Mouse (Mus musculus): ENCODE results near the gene Pgm2l1. TPM values are rescaled to one million over a fixed set of nuclear protein-coding genes. Genes with fewer than 3 reads are reported as not detected.
"Not testable (repeated sequence)": the region's sequence is repeated elsewhere in the genome, so short reads cannot be mapped to it uniquely, and the experiment has no call there.

The Pgm2l1 gene
- polyA plus RNA-seq, 1 experiment from 2014 or later, result 33.7 TPM

DNA sequence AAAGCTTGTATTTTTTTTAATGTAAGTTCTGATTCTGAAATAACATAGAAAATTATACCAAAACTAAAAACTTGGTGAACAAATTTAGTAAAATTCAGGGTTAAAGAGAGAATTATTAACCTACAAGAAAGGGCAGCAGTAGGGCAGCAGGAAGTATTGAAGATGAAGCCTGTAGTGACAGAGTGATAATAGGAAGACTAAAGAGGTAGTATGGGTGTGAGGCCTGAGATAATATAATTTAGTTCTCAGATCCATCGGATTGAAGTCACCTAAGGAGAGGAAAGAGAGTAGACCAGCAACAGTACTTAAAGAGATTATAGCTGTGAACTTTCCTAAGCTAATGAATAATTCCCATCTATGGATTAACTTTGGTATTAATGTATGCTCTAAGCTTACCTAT, 15.8 kb downstream of the Pgm2l1 start:
- Histone ChIP-seq H3K36me3 (ENCODE audit: control insufficient read depth, insufficient read depth, low read length) (no peaks in the 10 kb centered on the region), H3K4me2 (ENCODE audit: low read length) (no peak overlapping the region), H3K27me3 (replicated peaks; ENCODE audit: control insufficient read depth, insufficient read depth, low read length) (no peaks in the 10 kb centered on the region), H3K9ac (ENCODE audit: low read depth, low read length) (no peak overlapping the region), H3K27ac (ENCODE audit: low read depth, low read length) (no peak overlapping the region), H3K9me3 (ENCODE audit: control insufficient read depth, low read length) (no peaks in the 10 kb centered on the region), H3K4me3 (ENCODE audit: low read length) (no peak overlapping the region), H3K4me1 (ENCODE audit: control insufficient read depth, insufficient read depth, low read depth, low read length) (no peaks in the 10 kb centered on the region)
- ATAC-seq, result no peak
- WGBS, result 81% methylated on average over 1 of the region's 1 CpGs

DNA sequence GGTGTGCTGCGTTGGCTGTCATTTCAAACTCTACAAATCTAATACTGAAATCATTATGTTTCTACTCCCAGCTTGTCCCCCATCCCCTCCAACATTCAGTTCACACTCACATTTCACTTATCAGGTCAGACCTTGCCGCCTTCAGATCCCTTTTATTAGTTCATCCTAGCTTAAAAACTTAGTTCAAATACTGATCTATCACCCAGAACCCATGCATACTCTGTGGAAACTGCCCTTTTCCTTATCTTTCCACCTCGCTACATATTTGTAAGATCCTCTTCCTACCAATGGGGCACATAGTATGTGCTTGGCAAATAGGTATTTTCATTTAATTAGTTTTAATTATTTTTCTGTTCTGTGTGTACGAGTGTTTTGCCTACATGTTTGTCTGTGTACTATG, 17.0 kb downstream of the Pgm2l1 start:
- Histone ChIP-seq H3K27me3 (replicated peaks; ENCODE audit: control insufficient read depth, insufficient read depth, low read length) (no peaks in the 10 kb centered on the region), H3K9ac (ENCODE audit: low read depth, low read length) (no peak overlapping the region), H3K4me2 (ENCODE audit: low read length) (no peak overlapping the region), H3K9me3 (ENCODE audit: control insufficient read depth, low read length) (no peaks in the 10 kb centered on the region), H3K36me3 (ENCODE audit: control insufficient read depth, insufficient read depth, low read length) (no peaks in the 10 kb centered on the region), H3K4me1 (ENCODE audit: control insufficient read depth, insufficient read depth, low read depth, low read length) (no peaks in the 10 kb centered on the region), H3K27ac (ENCODE audit: low read depth, low read length) (no peak overlapping the region), H3K4me3 (ENCODE audit: low read length) (no peak overlapping the region)
- WGBS, result 93% methylated on average over 4 of the region's 4 CpGs
- no peak for ATAC-seq

DNA sequence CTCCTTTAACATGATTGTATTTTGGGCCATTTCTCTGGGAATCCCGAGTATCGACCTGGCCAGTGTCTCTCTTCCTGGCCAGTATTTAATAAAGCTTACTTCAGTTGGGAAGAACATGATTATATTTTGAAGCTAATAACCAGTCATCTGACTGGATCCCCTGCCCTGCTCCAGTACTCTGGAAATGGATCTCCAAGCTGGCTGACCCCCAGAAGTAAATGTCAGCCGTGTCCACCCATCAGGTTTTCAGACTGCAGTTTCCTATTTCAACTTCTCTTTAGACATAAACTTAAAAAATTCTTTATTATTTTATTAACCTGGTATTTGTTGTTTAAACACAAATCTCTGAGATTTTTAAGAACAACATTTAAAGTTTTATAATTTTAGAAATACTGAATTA, 18.0 kb downstream of the Pgm2l1 start:
- H3K4me2 ChIP-seq (ENCODE audit: low read length), result no peak overlapping the region
- no peaks in the 10 kb centered on the region for H3K9me3 ChIP-seq (ENCODE audit: control insufficient read depth, low read length)
- WGBS, result over 99% methylated on average over 3 of the region's 3 CpGs
- H3K4me1 ChIP-seq (ENCODE audit: control insufficient read depth, insufficient read depth, low read depth, low read length), result no peaks in the 10 kb centered on the region
- ATAC-seq, result no peak
- no peak overlapping the region for H3K4me3 ChIP-seq (ENCODE audit: low read length)
- no peak overlapping the region for H3K27ac ChIP-seq (ENCODE audit: low read depth, low read length)
- no peak overlapping the region for H3K9ac ChIP-seq (ENCODE audit: low read depth, low read length)
- no peaks in the 10 kb centered on the region for H3K36me3 ChIP-seq (ENCODE audit: control insufficient read depth, insufficient read depth, low read length)
- H3K27me3 ChIP-seq (replicated peaks; ENCODE audit: control insufficient read depth, insufficient read depth, low read length), result no peaks in the 10 kb centered on the region

DNA sequence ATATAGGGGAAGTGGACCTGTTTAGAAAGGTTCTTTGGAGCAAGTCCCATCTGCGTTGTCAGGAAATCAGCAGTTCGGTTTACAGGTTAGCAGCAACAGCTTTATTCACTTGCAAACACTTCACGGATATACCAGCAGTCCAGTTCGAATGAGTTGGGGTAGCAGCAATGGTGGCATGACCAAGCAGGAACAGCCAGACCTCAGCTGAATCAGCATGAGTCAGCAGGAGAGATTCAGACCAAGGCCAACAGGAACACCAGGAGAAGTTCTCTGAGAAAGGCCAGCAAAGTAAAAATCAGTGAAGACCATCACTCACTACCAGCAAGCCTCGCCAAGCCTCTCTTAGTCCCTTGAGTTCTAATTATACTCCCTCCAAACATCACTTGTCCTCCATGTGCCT, 23.5 kb downstream of the Pgm2l1 start:
- no peak overlapping the region for H3K27ac ChIP-seq (ENCODE audit: low read depth, low read length)
- no peak for ATAC-seq
- no peak overlapping the region for H3K4me2 ChIP-seq (ENCODE audit: low read length)
- H3K9me3 ChIP-seq (ENCODE audit: control insufficient read depth, low read length), result no peaks in the 10 kb centered on the region
- H3K27me3 ChIP-seq (replicated peaks; ENCODE audit: control insufficient read depth, insufficient read depth, low read length), result no peaks in the 10 kb centered on the region
- WGBS, result 95% methylated on average over 5 of the region's 5 CpGs
- H3K36me3 ChIP-seq (ENCODE audit: control insufficient read depth, insufficient read depth, low read length), result peaks cover 13% of the 10 kb centered on the region
- no peak overlapping the region for H3K4me3 ChIP-seq (ENCODE audit: low read length)
- no peak overlapping the region for H3K9ac ChIP-seq (ENCODE audit: low read depth, low read length)
- H3K4me1 ChIP-seq (ENCODE audit: control insufficient read depth, insufficient read depth, low read depth, low read length), result no peaks in the 10 kb centered on the region

DNA sequence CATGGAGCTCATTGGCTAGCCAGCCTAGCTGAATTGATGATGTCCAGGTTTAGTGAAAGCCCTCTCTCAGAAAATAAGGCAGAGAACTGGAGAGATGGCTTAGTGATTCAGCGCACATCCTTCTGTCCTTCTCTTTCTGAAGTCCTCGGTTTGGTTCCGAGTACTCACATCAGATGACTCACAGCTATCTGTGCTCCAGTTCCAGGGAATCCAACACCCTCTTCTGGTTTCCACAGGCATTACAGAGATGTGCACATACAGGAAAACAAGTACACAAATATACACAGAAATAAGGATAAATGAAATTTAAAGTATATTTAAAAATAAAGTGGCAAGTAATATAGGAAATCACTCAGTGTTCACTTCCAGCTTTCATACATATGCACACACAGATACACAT, 35.2 kb downstream of the Pgm2l1 start:
- WGBS, result 83% methylated on average over 3 of the region's 3 CpGs
- H3K27me3 ChIP-seq (replicated peaks; ENCODE audit: control insufficient read depth, insufficient read depth, low read length), result no peaks in the 10 kb centered on the region
- peaks cover 8% of the 10 kb centered on the region for H3K36me3 ChIP-seq (ENCODE audit: control insufficient read depth, insufficient read depth, low read length)
- H3K4me1 ChIP-seq (ENCODE audit: control insufficient read depth, insufficient read depth, low read depth, low read length), result no peaks in the 10 kb centered on the region
- H3K27ac ChIP-seq (ENCODE audit: low read depth, low read length), result no peak overlapping the region
- H3K9me3 ChIP-seq (ENCODE audit: control insufficient read depth, low read length), result no peaks in the 10 kb centered on the region
- no peak overlapping the region for H3K9ac ChIP-seq (ENCODE audit: low read depth, low read length)
- no peak overlapping the region for H3K4me3 ChIP-seq (ENCODE audit: low read length)
- ATAC-seq, result no peak
- H3K4me2 ChIP-seq (ENCODE audit: low read length), result no peak overlapping the region

DNA sequence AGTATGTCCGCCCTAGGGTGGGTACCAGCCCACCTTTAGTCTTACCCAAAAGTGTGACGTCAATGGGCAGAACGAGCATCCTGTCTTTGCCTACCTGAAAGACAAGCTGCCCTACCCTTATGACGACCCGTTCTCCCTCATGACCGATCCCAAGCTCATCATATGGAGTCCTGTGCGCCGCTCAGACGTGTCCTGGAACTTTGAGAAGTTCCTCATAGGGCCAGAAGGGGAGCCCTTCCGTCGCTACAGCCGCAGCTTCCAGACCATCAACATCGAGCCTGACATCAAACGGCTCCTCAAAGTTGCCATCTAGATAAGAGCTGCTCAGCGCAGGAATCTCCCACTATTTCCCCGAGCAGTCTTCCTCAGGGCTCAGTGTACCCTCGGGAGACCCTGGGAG, 37.7 kb downstream of the Pgm2l1 start:
- not testable (repeated sequence) for H3K4me2 ChIP-seq (ENCODE audit: low read length); H3K9me3 ChIP-seq (ENCODE audit: control insufficient read depth, low read length); H3K9ac ChIP-seq (ENCODE audit: low read depth, low read length); H3K36me3 ChIP-seq (ENCODE audit: control insufficient read depth, insufficient read depth, low read length); H3K27me3 ChIP-seq (replicated peaks; ENCODE audit: control insufficient read depth, insufficient read depth, low read length); H3K27ac ChIP-seq (ENCODE audit: low read depth, low read length); H3K4me1 ChIP-seq (ENCODE audit: control insufficient read depth, insufficient read depth, low read depth, low read length); ATAC-seq; H3K4me3 ChIP-seq (ENCODE audit: low read length)
- WGBS, result 62% methylated on average over 14 of the region's 17 CpGs

DNA sequence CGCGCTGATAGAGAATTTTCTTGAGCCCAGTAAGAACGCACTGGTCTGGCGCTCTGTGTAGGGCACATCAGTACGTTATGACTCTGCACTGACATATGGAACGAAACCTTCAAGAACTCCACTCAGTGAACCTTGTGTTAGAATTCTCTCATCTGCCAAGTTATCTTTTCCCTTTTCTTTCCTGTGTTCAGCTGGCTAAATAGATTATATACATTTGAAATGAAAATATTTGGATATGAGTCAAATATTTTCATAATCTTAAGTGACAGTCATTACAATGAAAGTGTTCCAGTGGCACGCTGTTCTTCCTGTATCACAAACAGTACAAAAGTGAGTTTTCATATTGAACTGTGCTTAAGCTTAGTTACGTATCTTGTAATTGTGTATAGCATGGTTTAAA, 45.2 kb downstream of the Pgm2l1 start:
- ATAC-seq, result no peak
- no peaks in the 10 kb centered on the region for H3K27me3 ChIP-seq (replicated peaks; ENCODE audit: control insufficient read depth, insufficient read depth, low read length)
- no peaks in the 10 kb centered on the region for H3K4me1 ChIP-seq (ENCODE audit: control insufficient read depth, insufficient read depth, low read depth, low read length)
- no peak overlapping the region for H3K4me3 ChIP-seq (ENCODE audit: low read length)
- no peaks in the 10 kb centered on the region for H3K9me3 ChIP-seq (ENCODE audit: control insufficient read depth, low read length)
- H3K9ac ChIP-seq (ENCODE audit: low read depth, low read length), result no peak overlapping the region
- no peak overlapping the region for H3K4me2 ChIP-seq (ENCODE audit: low read length)
- WGBS, result 96% methylated on average over 8 of the region's 8 CpGs
- H3K27ac ChIP-seq (ENCODE audit: low read depth, low read length), result no peak overlapping the region
- peaks cover 2% of the 10 kb centered on the region; the same call in 1 of the 2 replicates for H3K36me3 ChIP-seq (ENCODE audit: control insufficient read depth, insufficient read depth, low read length)

DNA sequence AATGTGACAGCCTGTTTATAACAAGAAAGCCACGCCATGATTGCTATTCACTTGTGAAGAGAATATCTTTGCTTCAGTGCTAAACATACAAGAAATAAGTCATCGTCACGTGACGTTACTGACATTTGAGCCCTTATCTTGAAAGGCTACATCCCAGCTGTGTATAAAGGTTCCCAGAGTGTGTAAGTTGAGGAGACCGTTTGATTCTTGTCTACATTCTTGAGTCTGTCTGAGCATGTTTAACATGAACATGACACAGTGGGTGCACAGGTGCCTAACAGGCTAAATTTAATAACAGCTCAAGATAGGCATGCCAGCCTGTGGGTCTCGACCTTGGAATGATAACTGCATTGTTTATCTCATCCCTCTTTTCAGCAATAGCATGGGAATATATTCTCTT, 47.3 kb downstream of the Pgm2l1 start:
- no peak overlapping the region for H3K9ac ChIP-seq (ENCODE audit: low read depth, low read length)
- H3K4me2 ChIP-seq (ENCODE audit: low read length), result no peak overlapping the region
- H3K4me3 ChIP-seq (ENCODE audit: low read length), result no peak overlapping the region
- 80% methylated on average over 6 of the region's 6 CpGs for WGBS
- H3K9me3 ChIP-seq (ENCODE audit: control insufficient read depth, low read length), result no peaks in the 10 kb centered on the region
- ATAC-seq, result no peak
- no peaks in the 10 kb centered on the region for H3K27me3 ChIP-seq (replicated peaks; ENCODE audit: control insufficient read depth, insufficient read depth, low read length)
- no peaks in the 10 kb centered on the region; the same call in 1 of the 2 replicates for H3K36me3 ChIP-seq (ENCODE audit: control insufficient read depth, insufficient read depth, low read length)
- H3K4me1 ChIP-seq (ENCODE audit: control insufficient read depth, insufficient read depth, low read depth, low read length), result no peaks in the 10 kb centered on the region
- no peak overlapping the region for H3K27ac ChIP-seq (ENCODE audit: low read depth, low read length)

DNA sequence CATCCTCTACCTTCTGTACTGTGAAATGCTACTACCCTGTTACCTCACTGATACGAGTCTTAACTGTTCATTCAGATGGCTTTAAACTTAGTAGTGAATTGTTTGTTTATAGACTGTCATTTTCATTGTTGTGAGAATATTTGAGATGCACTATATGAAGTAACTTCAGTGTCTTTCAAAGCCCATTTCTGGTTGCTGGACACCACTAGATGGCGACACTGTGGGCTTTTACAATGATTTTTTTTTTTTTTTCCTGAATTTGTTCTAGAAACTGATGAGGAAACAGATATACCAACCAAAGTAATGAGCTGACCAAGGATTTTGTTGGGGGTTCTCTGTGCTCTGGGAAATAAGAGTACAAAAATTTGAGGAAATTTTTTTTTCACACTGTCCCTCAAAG, 49.2 kb downstream of the Pgm2l1 start:
- Histone ChIP-seq H3K27me3 (replicated peaks; ENCODE audit: control insufficient read depth, insufficient read depth, low read length) (no peaks in the 10 kb centered on the region), H3K4me1 (ENCODE audit: control insufficient read depth, insufficient read depth, low read depth, low read length) (no peaks in the 10 kb centered on the region), H3K36me3 (ENCODE audit: control insufficient read depth, insufficient read depth, low read length) (no peaks in the 10 kb centered on the region), H3K27ac (ENCODE audit: low read depth, low read length) (no peak overlapping the region), H3K9ac (ENCODE audit: low read depth, low read length) (no peak overlapping the region), H3K4me3 (ENCODE audit: low read length) (no peak overlapping the region), H3K9me3 (ENCODE audit: control insufficient read depth, low read length) (no peaks in the 10 kb centered on the region), H3K4me2 (ENCODE audit: low read length) (no peak overlapping the region)
- no peak for ATAC-seq
- 40% methylated on average over 2 of the region's 2 CpGs for WGBS

DNA sequence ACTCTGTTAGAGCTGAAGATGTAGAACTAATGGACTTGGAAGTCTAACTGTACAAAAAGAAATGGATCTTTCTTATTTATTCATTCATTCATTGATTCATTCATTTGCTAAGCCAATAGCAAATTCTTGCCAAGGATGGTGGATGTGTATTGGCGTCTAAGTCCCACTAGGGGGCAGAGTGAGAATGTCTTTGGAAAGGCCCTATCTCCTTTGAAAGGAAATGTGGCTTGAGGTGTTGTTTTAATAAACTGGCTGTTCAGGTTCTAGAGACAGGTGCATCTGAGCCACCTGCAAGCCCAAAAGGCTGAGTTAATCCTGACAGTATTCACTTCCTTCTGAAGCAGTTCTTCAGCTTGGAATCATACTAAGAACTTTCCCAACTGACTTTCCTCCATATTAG, 52.6 kb downstream of the Pgm2l1 start:
- Histone ChIP-seq H3K4me2 (ENCODE audit: low read length) (no peak overlapping the region), H3K4me1 (ENCODE audit: control insufficient read depth, insufficient read depth, low read depth, low read length) (no peaks in the 10 kb centered on the region), H3K36me3 (ENCODE audit: control insufficient read depth, insufficient read depth, low read length) (no peaks in the 10 kb centered on the region), H3K27ac (ENCODE audit: low read depth, low read length) (no peak overlapping the region), H3K9me3 (ENCODE audit: control insufficient read depth, low read length) (no peaks in the 10 kb centered on the region), H3K4me3 (ENCODE audit: low read length) (no peak overlapping the region), H3K9ac (ENCODE audit: low read depth, low read length) (no peak overlapping the region), H3K27me3 (replicated peaks; ENCODE audit: control insufficient read depth, insufficient read depth, low read length) (no peaks in the 10 kb centered on the region)
- no peak for ATAC-seq
- WGBS, result 0% methylated on average over 1 of the region's 1 CpGs
